Mouse (Mus musculus) forebrain, embryonic 16.5 days (tissue): ENCODE measurements at regions not wholly inside any gene's neighbourhood (a gene's known extent, or its start where the extent isn't known, plus 50 kb on each side); places are given as distances from the start of the nearest gene placed in this dataset.

Source experiments
- ATAC-seq: fragments of 200-750 bp; cut with Nextera tagmentation; 2 replicates; pipeline ENCODE4 v1.8.0; 2017; ENCODE audit warnings: mild to moderate bottlenecking, moderate library complexity
- H3K27ac ChIP-seq: fragments of 300-500 bp; sonication (generic); 2 replicates; pipeline ENCODE4 v1.5.1; 2014; ENCODE audit warnings: low read length, control low read depth
- H3K27me3 ChIP-seq: fragments of 300-500 bp; sonication (generic); replicated peaks from 2 replicates; pipeline ENCODE4 v1.6.1; 2014; ENCODE audit warnings: low read length; ENCODE audit not compliant: control insufficient read depth, insufficient read depth
- H3K36me3 ChIP-seq: fragments of 300-500 bp; sonication (generic); 2 replicates; pipeline ENCODE4 v1.6.1; 2014; ENCODE audit not compliant: control insufficient read depth, insufficient read depth
- H3K4me1 ChIP-seq: fragments of 300-500 bp; sonication (generic); replicated peaks from 2 replicates; pipeline ENCODE4 v1.6.1; 2014; ENCODE audit warnings: low read length; ENCODE audit not compliant: control insufficient read depth, insufficient read depth
- H3K4me2 ChIP-seq: fragments of 300-500 bp; sonication (generic); 2 replicates; pipeline ENCODE4 v1.6.1; 2014; ENCODE audit warnings: mild to moderate bottlenecking, low read length, control low read depth
- H3K4me3 ChIP-seq: fragments of 300-500 bp; sonication (generic); replicated peaks from 2 replicates; pipeline ENCODE4 v1.5.1; 2014; ENCODE audit warnings: mild to moderate bottlenecking, low read length, control low read depth
- H3K9ac ChIP-seq: fragments of 300-500 bp; sonication (generic); replicated peaks from 2 replicates; pipeline ENCODE4 v1.6.1; 2014; ENCODE audit warnings: low read depth, low read length, control low read depth
- H3K9me3 ChIP-seq: fragments of 300-500 bp; sonication (generic); 2 replicates; pipeline ENCODE4 v1.6.1; 2016; ENCODE audit warnings: low read length; ENCODE audit not compliant: control insufficient read depth
- WGBS: fragments of 180-500 bp; shearing (Covaris S2); extraction: QIAGEN DNeasy Blood & Tissue Kit; methylation state at CpG from one replicate; pipeline ENCODE4 v1.1.7; 2014; 5-methylcytosine and 5-hydroxymethylcytosine counted together

DNA sequence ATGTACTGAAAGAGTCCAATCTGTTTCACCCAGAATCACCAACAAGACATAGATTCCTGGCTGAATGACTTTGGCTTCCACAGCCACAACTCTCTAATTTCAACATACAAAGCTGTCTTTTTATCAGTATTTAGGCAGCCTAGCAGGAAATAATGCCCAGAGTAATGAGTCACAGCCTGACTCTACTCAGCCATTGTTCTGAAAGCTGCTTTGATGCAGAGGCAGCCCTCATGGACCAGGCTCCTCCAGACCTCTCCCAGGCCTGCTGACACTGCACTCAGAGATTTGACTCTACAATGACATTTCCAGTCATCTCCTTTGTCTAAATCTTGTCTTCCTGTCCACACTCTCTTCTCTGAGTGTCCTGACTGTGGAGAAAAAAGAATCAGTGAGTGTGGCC is 250.4 kb downstream of the Tle4 start:
- H3K4me1 ChIP-seq: no peaks in the 10 kb centered on the region
- H3K4me3 ChIP-seq: no peak overlapping the region

DNA sequence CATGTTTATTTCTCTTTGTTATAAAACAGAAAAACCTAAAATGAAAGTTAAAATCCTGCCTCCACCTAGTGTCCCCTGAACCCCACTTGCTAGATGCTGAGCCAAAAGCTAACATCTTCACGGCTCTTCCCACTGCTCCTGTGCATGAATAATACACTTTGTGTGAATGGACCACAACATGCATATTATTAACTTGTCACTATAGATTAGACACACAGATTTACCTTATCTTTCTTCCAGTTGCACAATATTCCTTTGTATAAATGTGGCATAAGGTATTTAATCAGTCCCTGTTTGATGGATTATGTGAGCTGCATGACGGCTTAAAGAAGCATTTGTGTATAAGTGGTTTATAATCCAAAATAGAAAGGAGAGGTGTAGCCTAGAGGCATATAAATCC is 248.1 kb downstream of the Tle4 start:
- ATAC-seq: no peak

More for the DNA sequence above, 250.4 kb downstream of the Tle4 start:
- Histone ChIP-seq H3K9ac (no peak overlapping the region), H3K36me3 (no peaks in the 10 kb centered on the region), H3K27me3 (no peaks in the 10 kb centered on the region), H3K4me2 (no peak overlapping the region), H3K27ac (no peak overlapping the region), H3K9me3 (no peaks in the 10 kb centered on the region)
- ATAC-seq: no peak

DNA sequence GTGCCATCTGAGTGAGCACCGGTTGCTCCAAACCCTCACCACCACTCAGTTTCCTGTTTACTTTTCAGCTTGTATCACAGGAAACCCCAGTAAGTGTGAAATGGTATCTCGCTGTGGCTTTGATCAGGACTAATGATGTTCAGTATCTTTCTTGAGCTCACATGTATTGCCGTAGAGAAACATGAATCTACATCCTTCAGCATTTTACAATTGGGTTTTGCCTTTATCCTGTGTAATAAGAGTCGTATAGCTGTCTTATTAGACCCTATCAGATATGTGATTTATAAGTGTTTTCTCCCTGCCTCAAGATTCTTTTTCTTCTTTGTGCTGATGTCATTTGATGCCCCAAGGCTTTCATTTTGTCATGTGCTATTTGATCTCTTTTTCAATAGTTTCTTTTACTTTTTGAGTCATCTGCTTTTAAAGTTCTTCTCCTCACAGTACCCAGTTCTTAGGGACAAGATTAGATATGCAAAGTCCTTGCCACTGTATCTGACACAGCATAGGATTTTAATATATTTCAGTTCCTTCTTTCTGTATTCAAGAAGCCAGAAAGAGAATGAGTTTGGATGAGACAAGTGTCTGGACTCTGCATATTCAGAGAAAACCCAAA is 246.0 kb downstream of the Tle4 start:
- no peak overlapping the region for H3K9ac ChIP-seq
- H3K27me3 ChIP-seq: no peaks in the 10 kb centered on the region
- H3K4me3 ChIP-seq: no peak overlapping the region
- H3K9me3 ChIP-seq: no peaks in the 10 kb centered on the region
- WGBS: 89% methylated on average over 4 of the region's 4 CpGs
- H3K27ac ChIP-seq: no peak overlapping the region
- H3K4me1 ChIP-seq: no peaks in the 10 kb centered on the region
- no peak overlapping the region for H3K4me2 ChIP-seq
- no peak for ATAC-seq
- H3K36me3 ChIP-seq: no peaks in the 10 kb centered on the region

More for the DNA sequence above, 248.1 kb downstream of the Tle4 start:
- no peaks in the 10 kb centered on the region for H3K4me1 ChIP-seq
- no peak overlapping the region for H3K4me3 ChIP-seq
- no peaks in the 10 kb centered on the region for H3K36me3 ChIP-seq
- H3K27ac ChIP-seq: no peak overlapping the region
- WGBS: 68% methylated on average over 2 of the region's 2 CpGs
- H3K27me3 ChIP-seq: no peaks in the 10 kb centered on the region
- H3K9me3 ChIP-seq: no peaks in the 10 kb centered on the region
- no peak overlapping the region for H3K9ac ChIP-seq
- H3K4me2 ChIP-seq: no peak overlapping the region

DNA sequence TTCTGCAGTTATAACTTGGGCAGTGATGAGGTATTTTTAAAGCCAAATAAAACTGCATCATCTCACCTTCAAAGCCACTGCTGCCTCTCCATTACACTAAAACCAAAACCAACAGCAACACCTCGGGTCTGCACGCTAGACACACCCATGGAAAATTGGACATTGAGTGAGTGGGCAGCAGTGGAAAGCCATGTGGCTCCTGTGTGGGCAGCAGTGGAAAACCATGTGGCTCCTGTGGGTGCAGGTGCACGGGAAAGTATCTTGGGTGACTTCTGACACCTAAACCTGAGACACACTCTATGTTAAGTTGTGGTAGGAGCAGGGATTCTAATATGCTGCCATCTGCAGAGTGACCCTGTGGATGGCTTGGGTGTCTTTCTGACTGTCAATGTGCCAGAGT is 245.3 kb downstream of the Tle4 start:
- ATAC-seq: no peak
- Histone ChIP-seq H3K4me2 (no peak overlapping the region), H3K9ac (no peak overlapping the region), H3K27ac (no peak overlapping the region), H3K4me1 (no peaks in the 10 kb centered on the region), H3K27me3 (no peaks in the 10 kb centered on the region), H3K9me3 (no peaks in the 10 kb centered on the region), H3K36me3 (no peaks in the 10 kb centered on the region), H3K4me3 (no peak overlapping the region)
- WGBS: 90% methylated on average over 3 of the region's 3 CpGs

DNA sequence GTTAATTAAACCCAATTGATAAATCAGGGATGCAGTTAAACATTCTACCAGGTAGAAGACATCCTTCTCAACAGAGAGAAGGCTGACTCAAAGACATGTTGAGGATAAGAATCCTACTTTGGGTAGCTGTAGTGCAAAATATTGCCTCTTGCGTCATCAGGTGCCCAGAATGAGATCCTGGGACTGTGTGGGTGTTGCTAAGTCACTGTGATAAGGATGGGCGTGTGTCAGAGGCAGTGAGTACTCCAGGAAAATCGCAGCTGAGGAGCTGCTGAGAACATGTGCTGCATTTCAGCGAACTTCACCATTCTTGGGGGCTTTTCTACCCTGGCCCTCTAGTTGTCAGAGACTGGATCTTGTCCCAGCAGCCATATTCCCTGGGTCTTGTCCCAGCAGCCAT is 244.7 kb downstream of the Tle4 start:
- Histone ChIP-seq H3K27ac (no peak overlapping the region), H3K4me3 (no peak overlapping the region), H3K9ac (no peak overlapping the region), H3K27me3 (no peaks in the 10 kb centered on the region), H3K4me1 (no peaks in the 10 kb centered on the region), H3K4me2 (no peak overlapping the region), H3K36me3 (no peaks in the 10 kb centered on the region), H3K9me3 (no peaks in the 10 kb centered on the region)
- ATAC-seq: no peak
- 92% methylated on average over 4 of the region's 4 CpGs for WGBS

DNA sequence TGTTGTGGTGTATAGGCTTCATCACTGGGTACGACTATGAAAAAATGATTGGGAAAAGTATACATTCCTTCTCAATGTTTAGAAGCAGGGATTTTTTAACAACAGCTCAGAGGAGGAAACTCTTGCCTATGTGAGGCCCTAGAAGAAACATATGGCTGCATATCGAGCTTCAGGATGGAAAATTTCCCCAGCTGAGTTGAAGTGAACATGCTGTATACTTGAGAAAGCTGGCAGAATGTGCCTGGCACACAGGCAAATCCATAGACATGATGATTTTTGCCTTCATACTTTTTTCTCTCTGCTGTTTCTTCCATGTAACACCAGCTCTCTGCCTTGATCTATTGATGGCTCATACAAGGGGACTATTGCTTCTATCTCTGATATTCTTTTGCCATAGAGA is 242.7 kb downstream of the Tle4 start:
- Histone ChIP-seq H3K4me1 (no peaks in the 10 kb centered on the region), H3K4me3 (no peak overlapping the region), H3K4me2 (no peak overlapping the region), H3K27me3 (no peaks in the 10 kb centered on the region), H3K9ac (no peak overlapping the region), H3K27ac (no peak overlapping the region), H3K36me3 (no peaks in the 10 kb centered on the region), H3K9me3 (no peaks in the 10 kb centered on the region)
- WGBS: 73% methylated on average over 2 of the region's 2 CpGs
- peak; percentile 28; the same call in 1 of the 2 replicates for ATAC-seq

DNA sequence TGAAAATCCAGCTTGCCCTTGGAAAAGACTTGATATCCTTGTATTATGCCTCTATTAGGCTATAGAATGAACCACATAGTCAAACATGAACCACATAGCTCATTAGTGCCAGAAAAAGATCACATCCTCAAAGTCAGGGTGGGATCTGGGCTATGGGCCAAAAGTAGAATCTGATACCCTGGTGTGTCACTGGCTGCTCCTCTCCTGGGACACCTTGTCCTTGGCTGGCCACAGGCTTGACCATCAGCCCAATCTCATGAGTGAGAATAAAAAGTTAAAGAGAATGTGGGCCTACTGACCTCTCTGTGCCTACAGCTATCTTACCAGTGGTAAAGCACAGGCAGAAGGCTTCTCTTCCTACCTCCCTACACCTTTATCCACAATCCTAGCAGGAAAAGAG is 241.9 kb downstream of the Tle4 start:
- H3K27me3 ChIP-seq: no peaks in the 10 kb centered on the region

DNA sequence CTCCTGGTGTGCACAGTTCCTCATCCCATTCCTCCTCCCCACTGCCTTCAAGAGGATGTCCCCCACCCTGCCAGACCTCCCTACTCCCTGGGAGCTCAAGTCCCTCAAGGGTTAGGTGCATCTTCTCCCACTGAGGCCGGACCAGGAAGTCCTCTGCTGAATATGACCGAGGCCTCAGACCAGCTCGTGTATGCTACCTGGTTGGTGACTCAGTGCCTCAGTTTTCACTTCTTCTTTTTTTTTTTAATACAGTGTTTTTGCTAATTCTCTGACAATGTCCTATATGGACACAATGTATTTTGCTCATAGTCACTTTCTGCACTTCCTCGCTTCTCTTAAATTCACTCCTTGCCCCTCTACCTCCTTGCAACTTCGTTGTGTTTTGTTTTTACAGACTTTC is 237.2 kb downstream of the Tle4 start:
- Histone ChIP-seq H3K4me2 (no peak overlapping the region), H3K9me3 (no peaks in the 10 kb centered on the region), H3K4me3 (no peak overlapping the region), H3K36me3 (no peaks in the 10 kb centered on the region), H3K4me1 (no peaks in the 10 kb centered on the region), H3K9ac (no peak overlapping the region), H3K27ac (no peak overlapping the region), H3K27me3 (no peaks in the 10 kb centered on the region)
- 86% methylated on average over 5 of the region's 5 CpGs for WGBS
- no peak for ATAC-seq

More for the DNA sequence above, 241.9 kb downstream of the Tle4 start:
- Histone ChIP-seq H3K4me2 (no peak overlapping the region), H3K9me3 (no peaks in the 10 kb centered on the region), H3K4me3 (no peak overlapping the region), H3K9ac (no peak overlapping the region), H3K4me1 (no peaks in the 10 kb centered on the region), H3K36me3 (no peaks in the 10 kb centered on the region), H3K27ac (no peak overlapping the region)
- no peak for ATAC-seq

DNA sequence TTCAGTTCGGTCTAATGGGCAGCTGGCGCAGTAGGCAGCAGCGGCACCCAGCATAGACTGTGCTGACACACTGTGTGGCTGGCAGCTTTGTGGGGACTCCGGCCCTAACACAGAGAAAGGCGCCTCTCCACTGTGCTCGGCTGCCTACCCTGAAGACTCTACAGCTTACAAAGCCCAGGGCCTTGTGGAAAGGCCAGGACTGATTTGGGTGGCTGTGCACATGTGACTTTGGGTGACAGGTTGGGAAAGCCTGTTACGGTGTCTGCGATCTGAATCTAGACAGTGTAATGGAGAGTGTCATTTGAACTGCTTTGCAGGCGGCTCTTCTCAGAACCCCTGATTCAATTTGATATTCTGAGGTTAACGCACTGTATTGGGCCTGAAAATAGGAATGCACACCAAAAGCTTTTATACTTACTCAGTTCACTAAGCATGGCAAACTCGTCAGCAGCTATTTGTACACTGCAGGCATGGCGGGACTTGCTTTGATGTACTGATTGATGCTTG is 228.7 kb downstream of the Tle4 start:
- WGBS: 51% methylated on average over 12 of the region's 12 CpGs
- Histone ChIP-seq H3K9me3 (no peaks in the 10 kb centered on the region), H3K9ac (no peak overlapping the region), H3K36me3 (no peaks in the 10 kb centered on the region), H3K27ac (no peak overlapping the region), H3K4me1 (no peaks in the 10 kb centered on the region; the same call in 1 of the 2 replicates), H3K4me2 (no peak overlapping the region), H3K4me3 (no peak overlapping the region), H3K27me3 (no peaks in the 10 kb centered on the region)
- peak; percentile 55; the same call in 1 of the 2 replicates for ATAC-seq

DNA sequence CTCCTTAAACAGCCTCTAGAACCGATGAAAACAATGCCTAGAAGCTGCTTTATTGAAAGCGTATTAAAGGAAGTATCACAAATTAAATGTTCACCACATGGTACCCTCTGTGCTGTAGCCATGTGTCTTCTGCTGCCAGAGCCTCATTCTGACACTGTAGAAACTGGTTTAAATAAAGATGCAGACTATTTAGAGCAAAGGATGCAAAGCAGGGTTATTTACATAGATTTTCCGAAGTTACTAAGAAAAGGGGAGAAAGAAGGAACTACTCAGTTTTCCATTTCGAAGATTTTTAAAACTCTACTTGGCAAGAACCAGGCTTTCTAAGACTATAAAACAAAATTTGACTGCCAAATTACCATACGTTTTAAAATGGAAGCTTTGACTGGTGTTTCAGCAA is 226.5 kb downstream of the Tle4 start:
- WGBS: 63% methylated on average over 5 of the region's 5 CpGs
- Histone ChIP-seq H3K36me3 (no peaks in the 10 kb centered on the region), H3K9ac (no peak overlapping the region), H3K4me2 (no peak overlapping the region), H3K9me3 (no peaks in the 10 kb centered on the region), H3K4me3 (no peak overlapping the region), H3K4me1 (no peaks in the 10 kb centered on the region; the same call in 1 of the 2 replicates), H3K27me3 (no peaks in the 10 kb centered on the region), H3K27ac (no peak overlapping the region)
- ATAC-seq: no peak
